Mouse (Mus musculus) Patski (cell line): ENCODE measurements around the gene S100a16. TPM values are rescaled to one million over a fixed set of nuclear protein-coding genes. Genes with fewer than 3 reads are reported as not detected.

Source experiments
- ATAC-seq: fragments of 100-300 bp; one replicate; pipeline ENCODE4 v1.8.0; 2021
- CTCF ChIA-PET: fragments of 350-600 bp; sonication (Branson Sonifier 250); formaldehyde crosslinking; loops from one replicate; lab custom pipeline; 2022; ENCODE audit warnings: inconsistent platforms; lab: Charles Lee
- POLR2A ChIA-PET: fragments of 350-600 bp; sonication (Branson Sonifier 250); formaldehyde crosslinking; loops from one replicate; lab custom pipeline; 2022; ENCODE audit warnings: antibody characterized with exemption, inconsistent platforms; lab: Charles Lee
- DNase-seq: peaks from one replicate; pipeline ENCODE4 v3.0.0-alpha.2; 2011; ENCODE audit warnings: low read depth, low spot score
- H3K27me3 ChIP-seq: fragments of 371-371 bp; one replicate; pipeline ENCODE4 v1.5.1; 2021
- CTCF ChIP-seq: fragments of 100-300 bp; IDR thresholded peaks from one replicate; pipeline ENCODE4 v1.5.1; 2021
- in situ Hi-C: fragments of 300-500 bp; cut with MboI; formaldehyde crosslinking; loops from 3 replicates; pipeline ENCODE4 v1.11.1; 2018; ENCODE audit warnings: low pct_unique_long_range_greater_than_20kb, mixed read lengths
- polyA plus RNA-seq: library from polyadenylated mRNA; unstranded; gene quantifications from one replicate; pipeline ENCODE4 v1.2.3, GENCODE M21; 2021

S100a16 gene
- 164 TPM for polyA plus RNA-seq

DNA sequence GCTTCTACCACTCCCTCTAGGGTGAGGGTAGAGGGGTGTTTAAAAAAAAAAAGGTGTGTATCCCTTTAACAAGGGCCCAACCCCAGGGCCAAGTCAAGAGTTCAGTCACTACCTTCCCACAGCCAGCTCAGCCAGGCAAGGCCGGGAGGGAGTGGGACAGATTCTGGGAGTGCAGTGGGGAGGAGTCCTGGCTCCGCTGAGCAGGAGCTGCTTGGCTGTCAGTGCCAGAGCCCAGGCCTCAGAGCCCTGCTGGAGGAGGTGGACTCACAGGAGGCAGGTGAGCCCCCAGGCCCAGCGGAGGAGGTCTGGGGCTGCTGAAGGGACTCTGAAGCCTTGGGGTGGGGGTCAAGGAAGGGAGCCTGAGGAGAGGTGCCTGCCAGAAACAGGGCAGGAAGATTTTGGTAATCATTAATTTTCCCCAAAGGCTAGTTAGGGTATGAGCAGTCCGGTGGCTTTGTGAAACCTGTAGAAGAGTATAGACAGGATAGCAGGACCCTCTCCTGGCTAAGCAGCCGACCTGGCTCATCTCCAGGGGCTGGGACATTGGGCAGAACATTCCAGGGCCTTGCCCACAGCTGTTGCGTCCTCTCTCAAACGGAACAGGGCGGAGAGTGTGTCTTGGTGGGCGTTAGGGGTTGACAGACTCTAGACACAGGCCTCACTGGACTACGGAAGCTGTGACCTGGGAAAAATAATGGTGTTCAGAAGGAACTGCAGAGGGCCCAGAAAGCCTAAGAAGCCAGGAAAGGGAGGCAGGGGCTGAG, at the start of gene S100a16:
Gene S100a16, plus strand, starts transcription at position 114 of the 764 bp plus-strand sequence.
- DNase-seq (peak; percentile 67), ATAC-seq (peak; percentile 97)
- in situ Hi-C loops = no loop called here
- H3K27me3 ChIP-seq = no peaks in the 10 kb centered on the region
- TF ChIP-seq CTCF = no peak
- ChIA-PET CTCF (interaction anchor here (1.0 to 4.6 kb wide), 11 partner anchors 9 to 78 kb away, joined by 3 to 38 read pairs (median 4); partner anchors contain the start of gene S100a14), POLR2A (interaction anchor here (0.7 to 1.5 kb wide), 9 partner anchors 10 to 78 kb away, joined by 3 to 4 read pairs (median 3); partner anchors contain the start of gene S100a14)

GRCm38 (mm10) chr3:90488576-90488975, 48.5 kb upstream of the S100a16 start:
- ATAC-seq (no peak), DNase-seq (no peak)
- in situ Hi-C loops = no loop called here
- POLR2A ChIA-PET = no interaction called here
- CTCF ChIA-PET = interaction anchor here (0.7 to 5.0 kb wide), 4 partner anchors 24 to 220 kb away, joined by 3 to 22 read pairs (median 5); partner anchors contain the start of genes S100a1 and S100a13
- H3K27me3 ChIP-seq = no peaks in the 10 kb centered on the region
- no peak for TF ChIP-seq CTCF

DNA sequence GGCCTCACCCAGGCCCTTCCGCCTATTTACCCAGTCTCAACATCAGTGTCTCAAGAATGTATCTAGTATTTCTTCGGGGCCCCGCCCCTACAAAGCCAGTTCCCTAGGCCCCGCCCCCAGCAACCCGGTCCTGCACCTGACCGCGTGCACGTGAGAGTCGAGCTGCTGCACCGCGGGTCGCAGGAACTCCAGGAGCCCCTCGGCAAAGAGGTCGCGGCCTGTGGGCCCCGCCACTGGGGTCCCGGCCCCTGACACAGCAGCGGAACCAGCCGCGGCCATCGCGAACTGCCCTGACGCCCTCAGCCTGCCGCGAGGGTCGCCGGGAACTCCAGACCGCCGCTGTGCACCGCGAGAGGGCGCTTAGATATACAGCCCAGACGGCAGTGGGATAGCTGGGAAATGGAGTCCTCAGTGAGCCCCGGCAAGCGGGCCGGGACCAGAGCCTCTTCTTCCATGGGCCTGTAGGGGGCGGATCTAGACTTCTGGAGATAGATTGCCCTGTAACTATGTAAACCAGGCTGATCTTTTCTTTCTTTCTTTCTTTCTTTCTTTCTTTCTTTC, 46.3 kb upstream of the S100a16 start, which contains the start of gene Snapin:
Gene Snapin, minus strand, starts transcription at position 338 of the 561 bp plus-strand sequence.
- POLR2A ChIA-PET = interaction anchor here (0.6 to 1.4 kb wide), 5 partner anchors 12 to 124 kb away, joined by 3 read pairs; no protein-coding TSS in a partner anchor
- peak; percentile 100 for TF ChIP-seq CTCF
- in situ Hi-C loops = loop anchor here (5.0 kb wide), 1 partner anchor 217 kb away; no protein-coding TSS in a partner anchor

GRCm38 (mm10) chr3:90491350-90491749, 45.7 kb upstream of the S100a16 start:
- POLR2A ChIA-PET = interaction anchor here (0.6 to 1.4 kb wide), 4 partner anchors 11 to 123 kb away, joined by 3 read pairs; no protein-coding TSS in a partner anchor
- TF ChIP-seq CTCF = no peak
- no peaks in the 10 kb centered on the region for H3K27me3 ChIP-seq
- CTCF ChIA-PET = interaction anchor here (0.8 to 5.0 kb wide), 14 partner anchors 11 to 219 kb away, joined by 3 to 48 read pairs (median 6); partner anchors contain the start of genes S100a1, S100a13 and S100a7a
- in situ Hi-C loops = loop anchor here (5.0 kb wide), 1 partner anchor 216 kb away; no protein-coding TSS in a partner anchor
- DNase-seq = no peak
- no peak for ATAC-seq

More for the DNA sequence above, 46.3 kb upstream of the S100a16 start, which contains the start of gene Snapin:
- CTCF ChIA-PET = interaction anchor here (0.6 to 5.0 kb wide), 16 partner anchors 11 to 219 kb away, joined by 3 to 48 read pairs (median 5); partner anchors contain the start of genes S100a1, S100a13 and S100a7a
- DNase-seq (peak; percentile 92), ATAC-seq (peak; percentile 99)
- no peaks in the 10 kb centered on the region for H3K27me3 ChIP-seq

DNA sequence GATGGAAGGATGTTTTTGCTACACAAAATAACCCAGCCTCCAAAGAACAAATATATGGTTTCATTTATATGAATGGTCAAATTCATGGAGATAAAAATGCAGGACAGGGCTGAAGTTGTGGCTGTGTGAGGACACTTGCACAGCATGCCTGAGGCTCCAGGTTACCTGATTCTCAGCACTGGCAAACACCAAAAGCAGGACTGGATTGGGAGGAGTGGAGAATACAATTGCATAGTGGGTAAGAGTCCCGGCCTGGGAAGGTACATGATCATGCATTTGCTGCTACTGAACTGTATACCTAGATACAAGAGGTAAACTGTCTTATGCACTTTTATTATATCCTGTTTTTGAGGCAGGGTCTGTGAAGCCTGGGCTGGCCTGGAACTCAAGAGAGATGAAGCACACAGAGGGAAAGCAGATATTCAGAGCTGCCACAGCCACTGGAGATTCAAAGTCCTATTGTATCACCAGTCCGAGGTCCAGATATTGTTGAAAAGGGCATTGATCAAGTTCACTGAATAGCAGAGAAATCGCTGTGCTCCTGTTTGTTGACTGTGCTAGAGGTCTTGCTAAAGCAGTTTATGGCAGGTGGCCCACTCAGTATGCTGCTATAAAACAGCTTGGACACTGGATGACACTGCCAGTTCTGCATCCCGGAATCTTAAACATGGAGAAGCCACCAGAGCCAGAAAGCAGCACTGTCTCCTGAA, 43.1 kb upstream of the S100a16 start:
- DNase-seq = no peak
- TF ChIP-seq CTCF = no peak
- in situ Hi-C loops = loop anchor here (5.0 kb wide), 1 partner anchor 213 kb away; no protein-coding TSS in a partner anchor
- ChIA-PET POLR2A (interaction anchor here (0.9 to 2.1 kb wide), 4 partner anchors 13 to 151 kb away, joined by 3 to 18 read pairs (median 3); partner anchors contain the start of gene Chtop), CTCF (interaction anchor here (0.7 to 4.9 kb wide), 6 partner anchors 9 to 216 kb away, joined by 3 to 48 read pairs (median 5); partner anchors contain the start of gene S100a7a)
- ATAC-seq = no peak
- H3K27me3 ChIP-seq = no peaks in the 10 kb centered on the region

DNA sequence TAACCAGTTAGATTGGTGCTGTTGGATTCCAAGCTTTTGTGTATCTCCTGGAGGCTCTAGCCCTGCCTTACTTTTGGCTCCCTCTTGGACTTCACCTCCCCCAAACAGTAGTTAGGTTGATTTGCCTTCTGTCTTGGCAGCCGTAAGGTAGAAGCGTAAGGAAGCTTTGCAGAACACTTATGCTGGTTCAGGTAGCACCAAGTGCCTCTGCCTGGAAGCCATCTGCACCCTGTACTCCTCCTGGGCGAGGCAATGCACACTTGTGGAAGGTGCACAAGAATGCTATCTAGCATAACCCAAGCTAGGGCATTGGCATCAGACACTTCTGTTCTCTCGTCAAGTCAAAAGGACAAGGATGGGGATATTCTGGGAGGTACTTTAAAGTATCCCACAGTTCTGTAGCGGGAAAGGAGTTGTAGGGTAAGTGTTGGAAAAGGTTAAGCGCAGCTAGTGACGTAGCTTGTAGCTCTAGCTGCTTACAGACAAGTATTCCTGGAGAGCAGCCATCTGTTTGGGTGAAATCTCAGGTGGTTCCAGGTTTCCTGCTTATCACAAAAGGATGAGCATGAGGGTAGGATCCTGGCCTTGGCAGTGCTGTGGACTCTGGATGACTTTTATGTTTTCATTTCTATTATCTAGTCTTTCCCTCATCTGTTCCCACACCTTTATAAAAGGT, 41.1 kb upstream of the S100a16 start:
- in situ Hi-C loops = no loop called here
- ATAC-seq (no peak), DNase-seq (no peak)
- TF ChIP-seq CTCF = no peak
- ChIA-PET POLR2A (interaction anchor here (2.1 kb wide), 1 partner anchor 13 kb away, joined by 18 read pairs; the partner anchor contains the start of gene Chtop), CTCF (interaction anchor here (0.9 to 2.0 kb wide), 5 partner anchors 9 to 157 kb away, joined by 3 to 10 read pairs (median 3); partner anchors contain the start of gene S100a7a)
- H3K27me3 ChIP-seq = no peaks in the 10 kb centered on the region

DNA sequence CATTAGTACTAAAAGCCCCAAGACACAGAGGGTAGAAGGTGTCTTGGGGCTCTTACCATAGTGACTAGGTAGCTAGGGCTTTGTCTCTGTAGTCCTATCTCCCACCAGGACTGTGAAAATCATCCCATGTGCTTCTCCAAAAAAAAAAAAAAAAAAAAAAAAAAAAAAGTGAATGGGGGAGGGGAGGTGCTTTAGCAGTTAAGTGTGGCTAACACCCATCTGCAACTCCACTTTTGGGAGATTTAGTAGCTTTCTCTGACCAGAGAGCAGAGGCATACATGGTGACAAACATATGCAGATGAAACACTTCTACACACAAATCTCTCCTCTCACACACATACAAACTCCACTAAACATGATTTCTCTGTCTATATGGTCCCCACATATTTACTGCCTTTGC, 39.5 kb upstream of the S100a16 start:
- ATAC-seq = no peak
- POLR2A ChIA-PET = interaction anchor here (0.8 to 1.6 kb wide), 3 partner anchors 8 to 45 kb away, joined by 3 to 7 read pairs (median 5); partner anchors contain the start of gene Chtop
- no peak for TF ChIP-seq CTCF
- no peak for DNase-seq
- CTCF ChIA-PET = interaction anchor here (0.9 to 2.1 kb wide), 3 partner anchors 10 to 158 kb away, joined by 4 to 10 read pairs (median 4); no protein-coding TSS in a partner anchor
- no peaks in the 10 kb centered on the region for H3K27me3 ChIP-seq
- in situ Hi-C loops = no loop called here

- in situ Hi-C loops = no loop called here
- no peak for TF ChIP-seq CTCF
- no peaks in the 10 kb centered on the region for H3K27me3 ChIP-seq
- ChIA-PET CTCF (interaction anchor here (1.5 to 7.6 kb wide), 3 partner anchors 11 to 22 kb away, joined by 4 to 48 read pairs (median 5); partner anchors contain the start of gene Snapin), POLR2A (no interaction called here)
- ATAC-seq (no peak), DNase-seq (no peak)
Observed at GRCm38 (mm10) chr3:90503444-90503843, 33.6 kb upstream of the S100a16 start.

DNA sequence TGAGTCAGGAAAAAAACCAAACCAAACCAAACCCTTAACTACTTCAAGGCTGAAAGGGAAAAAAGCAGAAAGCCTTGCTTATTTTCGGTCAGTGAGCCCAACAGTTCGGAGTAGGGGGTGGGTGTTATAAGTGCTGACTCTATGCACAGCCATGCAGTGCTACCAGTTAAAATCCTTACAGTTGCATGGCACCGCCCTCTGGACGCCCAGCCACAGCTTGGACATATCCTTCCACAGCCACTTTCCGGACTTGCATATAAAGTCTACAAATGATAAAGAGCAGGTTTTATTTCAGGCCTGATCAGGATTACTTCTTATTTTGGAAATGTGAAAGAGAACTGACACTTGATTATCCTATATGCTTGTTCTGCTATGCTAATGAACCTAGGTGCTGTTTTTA, 31.8 kb upstream of the S100a16 start:
- DNase-seq (no peak), ATAC-seq (no peak)
- POLR2A ChIA-PET = interaction anchor here (0.7 kb wide), 1 partner anchor 167 kb away, joined by 3 read pairs; no protein-coding TSS in a partner anchor
- no peaks in the 10 kb centered on the region for H3K27me3 ChIP-seq
- no peak for TF ChIP-seq CTCF
- CTCF ChIA-PET = interaction anchor here (1.1 to 7.6 kb wide), 5 partner anchors 9 to 140 kb away, joined by 3 to 48 read pairs (median 5); partner anchors contain the start of genes S100a14 and Snapin
- in situ Hi-C loops = no loop called here
